Mouse (Mus musculus) heart, embryonic 14.5 days (tissue): ENCODE results near the gene Igf2bp3. TPM values are rescaled to one million over a fixed set of nuclear protein-coding genes. Genes with fewer than 3 reads are reported as not detected.
A peak's percentile ranks its signal among the peaks of the same experiment; 100 is the strongest.

Source experiments
- ATAC-seq: fragments of 200-750 bp; cut with Nextera tagmentation; 2 replicates; pipeline ENCODE4 v1.8.0; 2017; ENCODE audit warnings: low read depth, moderate TSS enrichment; ENCODE audit not compliant: insufficient number of reproducible peaks, insufficient read depth, low FRiP score
- H3K27ac ChIP-seq, 2 experiments: fragments of 200-500 bp in 1 of 2; fragments of 300-500 bp in 1 of 2; sonication (generic) in 1 of 2; replicated peaks in 1 of 2; 2 replicates each; pipeline ENCODE4 v1.5.1; 2012 to 2014; ENCODE audit warnings: low read depth in 2 of 2, low read length in 2 of 2, control low read depth in 1 of 2, mild to moderate bottlenecking in 1 of 2, mixed read lengths in 1 of 2; ENCODE audit not compliant: control insufficient read depth in 1 of 2, insufficient read depth in 1 of 2
- H3K27me3 ChIP-seq: fragments of 300-500 bp; sonication (generic); 2 replicates; pipeline ENCODE4 v1.6.1; 2014; ENCODE audit warnings: mild to moderate bottlenecking, low read length, control low read depth; ENCODE audit not compliant: control insufficient read depth, insufficient read depth
- H3K36me3 ChIP-seq: fragments of 300-500 bp; sonication (generic); 2 replicates; pipeline ENCODE4 v1.6.1; 2014; ENCODE audit warnings: mild to moderate bottlenecking, control low read depth, low read length, mixed read lengths; ENCODE audit not compliant: control insufficient read depth, insufficient read depth
- H3K4me1 ChIP-seq, 2 experiments: fragments of 200-500 bp in 1 of 2; fragments of 300-500 bp in 1 of 2; sonication (generic) in 1 of 2; 2 replicates each; pipeline ENCODE4 v1.6.1; 2012 to 2014; ENCODE audit warnings: low read length in 2 of 2, control low read depth in 1 of 2, mixed read lengths in 1 of 2; ENCODE audit not compliant: control insufficient read depth in 2 of 2, insufficient read depth in 2 of 2
- H3K4me2 ChIP-seq: fragments of 300-500 bp; sonication (generic); 2 replicates; pipeline ENCODE4 v1.6.1; 2014; ENCODE audit warnings: mild to moderate bottlenecking, low read length
- H3K4me3 ChIP-seq, 2 experiments: fragments of 200-500 bp in 1 of 2; fragments of 300-500 bp in 1 of 2; sonication (generic) in 1 of 2; 2 replicates each; pipeline ENCODE4 v1.5.1; 2012 to 2014; ENCODE audit warnings: low read length in 2 of 2, mild to moderate bottlenecking in 2 of 2, control low read depth in 1 of 2, low read depth in 1 of 2, moderate library complexity in 1 of 2; ENCODE audit not compliant: control insufficient read depth in 1 of 2, insufficient read depth in 1 of 2
- H3K9ac ChIP-seq: fragments of 300-500 bp; sonication (generic); 2 replicates; pipeline ENCODE4 v1.6.1; 2014; ENCODE audit warnings: mild to moderate bottlenecking, low read length
- H3K9me3 ChIP-seq: fragments of 300-500 bp; sonication (generic); 2 replicates; pipeline ENCODE4 v1.6.1; 2016; ENCODE audit warnings: low read length, control low read depth; ENCODE audit not compliant: control insufficient read depth
- WGBS: fragments of 180-500 bp; shearing (Covaris S2); extraction: QIAGEN DNeasy Blood & Tissue Kit; methylation state at CpG from one replicate; pipeline ENCODE4 v1.1.7; 2014; 5-methylcytosine and 5-hydroxymethylcytosine counted together
- polyA plus RNA-seq: library from polyadenylated mRNA; unstranded; fragments of >200 nt; fragmentation: Nextera tagmentation; extraction: Ambion mirVana; gene quantifications from 2 replicates; pipeline ENCODE4 v1.2.1, GENCODE M21; 2014

Gene Igf2bp3
- polyA plus RNA-seq, 1 experiment from 2014 or later, result 44.2 TPM

DNA sequence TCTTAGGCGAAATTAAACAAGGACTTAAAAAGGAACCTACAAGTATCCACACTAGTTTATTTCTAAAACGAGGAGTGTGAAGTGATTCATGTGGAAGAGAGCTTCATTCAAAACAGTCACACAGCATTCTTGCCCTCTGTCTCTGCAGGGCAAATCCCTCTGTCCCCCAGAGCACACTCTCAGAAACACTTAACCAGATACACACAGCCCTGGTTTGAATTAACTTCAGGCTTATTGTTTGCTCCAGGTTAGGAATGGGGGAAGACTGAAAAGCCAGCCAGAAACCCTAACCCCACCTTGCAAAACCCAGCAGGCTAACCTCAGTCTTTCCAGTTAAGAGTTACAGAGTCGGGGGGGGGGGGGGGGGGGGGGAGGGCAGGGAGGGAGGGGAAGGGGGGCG is 2.6 kb downstream of the Igf2bp3 start:
- Histone ChIP-seq H3K9me3 (no peaks in the 10 kb centered on the region), H3K4me3 (0 out of 4 replicates have a peak overlapping the region, but pooled peaks of 1 of the 2 experiments have one; percentile 97), H3K36me3 (no peaks in the 10 kb centered on the region), H3K4me1 (peaks cover 24 to 51% of the 10 kb centered on the region in 2 experiments), H3K4me2 (peak overlapping the region; percentile 95), H3K9ac (peak overlapping the region; percentile 98), H3K27ac (peak overlapping the region; percentile 25 to 99; a peak in 2 of 4 replicates), H3K27me3 (no peaks in the 10 kb centered on the region)
- ATAC-seq, result no peak
- 14% methylated on average over 3 of the region's 4 CpGs for WGBS

DNA sequence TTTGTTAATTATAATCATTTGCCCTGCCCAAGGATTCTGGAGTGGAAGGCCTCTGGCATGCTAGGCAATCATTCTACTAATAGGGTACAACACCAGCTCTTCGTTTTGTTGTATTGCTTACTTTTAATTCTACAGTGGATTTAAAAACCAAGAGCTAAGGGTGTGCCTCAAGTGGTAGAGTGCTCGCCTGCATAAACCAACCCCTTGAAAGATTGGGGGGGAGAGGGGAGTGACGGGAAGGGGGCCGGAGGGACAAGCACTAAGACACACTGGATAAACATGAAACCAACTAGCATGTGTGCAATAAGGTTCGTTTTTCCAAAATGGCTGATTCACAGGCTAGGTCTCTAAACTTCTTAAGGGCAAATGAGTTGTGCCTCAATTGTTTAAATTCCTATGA is 3.2 kb downstream of the Igf2bp3 start:
- peak overlapping the region; percentile 38; the same call in 1 of the 2 replicates for H3K4me2 ChIP-seq
- no peaks in the 10 kb centered on the region for H3K9me3 ChIP-seq
- H3K4me1 ChIP-seq, result peaks cover 24 to 55% of the 10 kb centered on the region in 2 experiments
- WGBS, result 39% methylated on average over 5 of the region's 5 CpGs
- ATAC-seq, result no peak
- no peaks in the 10 kb centered on the region for H3K27me3 ChIP-seq
- H3K36me3 ChIP-seq, result peaks cover 2% of the 10 kb centered on the region; the same call in 1 of the 2 replicates
- H3K27ac ChIP-seq, result peak overlapping the region in 1 of 2 experiments; percentile 44; a peak in 1 of 4 replicates
- no peak overlapping the region for H3K4me3 ChIP-seq
- H3K9ac ChIP-seq, result no peak overlapping the region

GRCm38 (mm10) chr6:49209881-49210854 is 4.6 kb downstream of the Igf2bp3 start:
- H3K9me3 ChIP-seq, result no peaks in the 10 kb centered on the region
- 15% methylated on average over 14 of the region's 14 CpGs for WGBS
- peaks cover 13% of the 10 kb centered on the region; the same call in 1 of the 2 replicates for H3K36me3 ChIP-seq
- peaks cover 24 to 58% of the 10 kb centered on the region in 2 experiments for H3K4me1 ChIP-seq
- H3K4me3 ChIP-seq, result peak overlapping the region; percentile 1 to 27
- H3K27me3 ChIP-seq, result no peaks in the 10 kb centered on the region
- peak overlapping the region; percentile 61 for H3K4me2 ChIP-seq
- ATAC-seq, result no peak
- H3K9ac ChIP-seq, result peak overlapping the region; percentile 60
- peak overlapping the region; percentile 79 to 83 for H3K27ac ChIP-seq

DNA sequence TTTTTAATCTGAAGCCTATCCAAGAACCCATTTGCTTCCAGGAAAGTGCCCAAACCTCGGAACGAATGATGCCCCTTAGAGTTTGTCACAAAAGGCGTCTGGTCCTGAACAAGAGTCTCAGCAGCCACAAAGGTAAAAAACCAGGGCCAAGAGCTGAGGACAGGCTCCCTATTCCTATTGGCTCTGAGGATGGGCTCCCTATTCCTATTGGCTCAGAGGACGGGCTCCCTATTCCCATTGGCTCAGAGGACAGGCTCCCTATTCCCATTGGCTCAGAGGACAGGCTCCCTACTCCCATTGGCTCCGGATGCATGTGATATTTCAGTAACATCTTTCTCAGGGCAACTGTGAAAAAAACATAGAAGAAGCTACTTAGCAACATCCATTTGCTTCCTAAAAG is 5.8 kb downstream of the Igf2bp3 start:
- Histone ChIP-seq H3K27ac (peak overlapping the region; percentile 83 to 92), H3K9ac (peak overlapping the region; percentile 13; the same call in 1 of the 2 replicates), H3K9me3 (no peaks in the 10 kb centered on the region), H3K36me3 (peaks cover 24% of the 10 kb centered on the region), H3K4me1 (peaks cover 24 to 58% of the 10 kb centered on the region in 2 experiments), H3K27me3 (no peaks in the 10 kb centered on the region), H3K4me2 (peak overlapping the region; percentile 62), H3K4me3 (peak overlapping the region in 1 of 2 experiments; percentile 26; a peak in 1 of 4 replicates)
- 0 out of 2 replicates have a peak, but pooled peaks have one; percentile 47 for ATAC-seq
- 65% methylated on average over 5 of the region's 5 CpGs for WGBS

- Histone ChIP-seq H3K27me3 (no peaks in the 10 kb centered on the region), H3K27ac (peak overlapping the region; percentile 83 to 92), H3K9me3 (no peaks in the 10 kb centered on the region), H3K4me1 (peaks cover 24 to 58% of the 10 kb centered on the region in 2 experiments), H3K4me2 (peak overlapping the region; percentile 62), H3K4me3 (peak overlapping the region; percentile 23 to 26; a peak in 2 of 4 replicates), H3K9ac (peak overlapping the region; percentile 13; the same call in 1 of the 2 replicates), H3K36me3 (peaks cover 28% of the 10 kb centered on the region)
- peak; percentile 45; the same call in 1 of the 2 replicates for ATAC-seq
- 10% methylated on average over 8 of the region's 8 CpGs for WGBS
These were observed 6.3 kb downstream of the Igf2bp3 start for GRCm38 (mm10) chr6:49208297-49208930.

- Histone ChIP-seq H3K9ac (no peak overlapping the region), H3K4me2 (no peak overlapping the region), H3K36me3 (peaks cover 30% of the 10 kb centered on the region), H3K4me3 (no peak overlapping the region), H3K9me3 (no peaks in the 10 kb centered on the region), H3K27ac (0 out of 4 replicates have a peak overlapping the region, but pooled peaks of 1 of the 2 experiments have one; percentile 14), H3K27me3 (no peaks in the 10 kb centered on the region), H3K4me1 (peaks cover 18 to 43% of the 10 kb centered on the region in 2 experiments)
- ATAC-seq, result no peak
- WGBS, result 70% methylated on average over 1 of the region's 1 CpGs
These were observed 8.3 kb downstream of the Igf2bp3 start for GRCm38 (mm10) chr6:49206416-49206815.

GRCm38 (mm10) chr6:49195188-49195587 is 19.6 kb downstream of the Igf2bp3 start:
- Histone ChIP-seq H3K4me1 (peaks cover 0 to 8% of the 10 kb centered on the region in 2 experiments; a peak in 2 of 4 replicates), H3K27ac (no peak overlapping the region), H3K4me2 (no peak overlapping the region), H3K4me3 (no peak overlapping the region), H3K27me3 (no peaks in the 10 kb centered on the region), H3K9ac (no peak overlapping the region), H3K9me3 (no peaks in the 10 kb centered on the region), H3K36me3 (peaks cover 8% of the 10 kb centered on the region; the same call in 1 of the 2 replicates)
- ATAC-seq, result no peak
- WGBS, result 93% methylated on average over 10 of the region's 10 CpGs
